Comparison of ENCODE assay signal across 22 mouse cellular contexts in genomic region chr2:169606901-169607678, GRCm38 (mm10). TPM values are rescaled to one million over a fixed set of nuclear protein-coding genes. Genes with fewer than 3 reads are reported as not detected.
DNase-seq lines count a peak whose midpoint lies in the region; ATAC-seq and TF ChIP-seq lines count a peak whose summit lies in the region.
"Had no signal": no experiment of that assay in that cellular context is flagged by ENCODE, and none has a peak within 500 bp of the region (broad histone marks: within the 10 kb centered on the region; RNA-seq: fewer than 3 reads in every experiment).

No protein-coding gene starts in this region.

- H3K4me1 ChIP-seq in intestine, embryonic 14.5 days (replicated peaks; ENCODE audit: control insufficient read depth, insufficient read depth, low read length) = peaks cover 16% of the 10 kb centered on the region; the same call in 1 of the 2 replicates
- no peaks in the 10 kb centered on the region for H3K4me1 ChIP-seq in intestine, postnatal 0 days (replicated peaks; ENCODE audit: control insufficient read depth, insufficient read depth, low read length)
- peaks cover 8% of the 10 kb centered on the region; the same call in 1 of the 2 replicates for H3K4me1 ChIP-seq in lung, postnatal 0 days (ENCODE audit: insufficient read depth, low read depth, low read length)
- peaks cover 13% of the 10 kb centered on the region for H3K4me1 ChIP-seq in intestine, embryonic 16.5 days (ENCODE audit: control insufficient read depth, insufficient read depth, low read length)
- peaks cover 10% of the 10 kb centered on the region; the same call in 1 of the 2 replicates for H3K4me1 ChIP-seq in stomach, embryonic 15.5 days

- H3K4me3 ChIP-seq in intestine, embryonic 14.5 days (ENCODE audit: low read depth, low read length) = no peak overlapping the region
- H3K4me3 ChIP-seq in intestine, postnatal 0 days (ENCODE audit: low read depth, low read length) = no peak overlapping the region
- no peak overlapping the region for H3K4me3 ChIP-seq in lung, postnatal 0 days (ENCODE audit: low read depth, low read length)
- H3K4me3 ChIP-seq in intestine, embryonic 16.5 days (ENCODE audit: low read length) = no peak overlapping the region
- no peak overlapping the region for H3K4me3 ChIP-seq in stomach, embryonic 15.5 days (replicated peaks)
- H3K4me3 ChIP-seq: forebrain, embryonic 12.5 days; heart, embryonic 10.5 days; hindbrain, embryonic 15.5 days; left cerebral cortex, adult 2 months; neural tube, embryonic 13.5 days had no signal

- H3K9ac ChIP-seq in intestine, embryonic 14.5 days (ENCODE audit: low read length) = no peak overlapping the region
- H3K9ac ChIP-seq in intestine, postnatal 0 days (ENCODE audit: low read depth, low read length) = no peak overlapping the region
- H3K9ac ChIP-seq in lung, postnatal 0 days (replicated peaks; ENCODE audit: low read depth) = no peak overlapping the region
- H3K9ac ChIP-seq in intestine, embryonic 16.5 days (ENCODE audit: low read depth, low read length) = no peak overlapping the region
- no peak overlapping the region for H3K9ac ChIP-seq in stomach, embryonic 15.5 days
- H3K9ac ChIP-seq: forebrain, embryonic 12.5 days; hindbrain, embryonic 15.5 days; neural tube, embryonic 13.5 days had no signal

- H3K36me3 ChIP-seq in intestine, embryonic 14.5 days (ENCODE audit: control insufficient read depth, insufficient read depth, low read length) = no peaks in the 10 kb centered on the region
- no peaks in the 10 kb centered on the region for H3K36me3 ChIP-seq in intestine, postnatal 0 days (ENCODE audit: control insufficient read depth, insufficient read depth)
- H3K36me3 ChIP-seq in lung, postnatal 0 days (ENCODE audit: insufficient read depth, low read length) = no peaks in the 10 kb centered on the region
- H3K36me3 ChIP-seq in intestine, embryonic 16.5 days (ENCODE audit: control insufficient read depth, insufficient read depth, low read length) = no peaks in the 10 kb centered on the region
- H3K36me3 ChIP-seq in stomach, embryonic 15.5 days = no peaks in the 10 kb centered on the region
- H3K36me3 ChIP-seq: forebrain, embryonic 12.5 days; heart, embryonic 10.5 days; hindbrain, embryonic 15.5 days; neural tube, embryonic 13.5 days had no signal

- peak overlapping the region; percentile 69; the same call in 1 of the 2 replicates for H3K27ac ChIP-seq in intestine, embryonic 14.5 days (ENCODE audit: low read depth)
- no peak overlapping the region for H3K27ac ChIP-seq in intestine, postnatal 0 days (ENCODE audit: low read depth, low read length)
- H3K27ac ChIP-seq in lung, postnatal 0 days (ENCODE audit: low read length) = no peak overlapping the region
- peak overlapping the region; percentile 12; the same call in 1 of the 2 replicates for H3K27ac ChIP-seq in intestine, embryonic 16.5 days (ENCODE audit: low read length)
- H3K27ac ChIP-seq in stomach, embryonic 15.5 days = 0 out of 2 replicates have a peak overlapping the region, but pooled peaks have one; percentile 64
- H3K27ac ChIP-seq: forebrain, embryonic 12.5 days; heart, embryonic 10.5 days; hindbrain, embryonic 15.5 days; left cerebral cortex, adult 2 months; neural tube, embryonic 13.5 days had no signal

- H3K27me3 ChIP-seq in intestine, embryonic 14.5 days (replicated peaks; ENCODE audit: control insufficient read depth, insufficient read depth, low read length) = no peaks in the 10 kb centered on the region
- H3K27me3 ChIP-seq in intestine, postnatal 0 days (replicated peaks; ENCODE audit: control insufficient read depth, insufficient read depth, low read length) = no peaks in the 10 kb centered on the region
- H3K27me3 ChIP-seq in lung, postnatal 0 days (replicated peaks; ENCODE audit: insufficient read depth, low read length) = no peaks in the 10 kb centered on the region
- no peaks in the 10 kb centered on the region for H3K27me3 ChIP-seq in intestine, embryonic 16.5 days (replicated peaks; ENCODE audit: control insufficient read depth, insufficient read depth, low read length)
- H3K27me3 ChIP-seq in stomach, embryonic 15.5 days (replicated peaks) = no peaks in the 10 kb centered on the region
- H3K27me3 ChIP-seq: hindbrain, embryonic 15.5 days; neural tube, embryonic 13.5 days had no signal

- 76% methylated on average over 13 of the region's 13 CpGs for WGBS in intestine, embryonic 14.5 days
- 78% methylated on average over 13 of the region's 13 CpGs for WGBS in intestine, postnatal 0 days
- WGBS in lung, postnatal 0 days = 68% methylated on average over 13 of the region's 13 CpGs
- WGBS in intestine, embryonic 16.5 days = 72% methylated on average over 13 of the region's 13 CpGs
- WGBS in stomach, embryonic 15.5 days = 69% methylated on average over 13 of the region's 13 CpGs

- ATAC-seq in intestine, embryonic 14.5 days (replicated peaks; ENCODE audit: low FRiP score, low TSS enrichment, low read depth) = no peak
- ATAC-seq in intestine, postnatal 0 days = no peak
- peak; percentile 57; the same call in 1 of the 2 replicates for ATAC-seq in lung, postnatal 0 days
- no peak for ATAC-seq in intestine, embryonic 16.5 days
- no peak for ATAC-seq in stomach, embryonic 15.5 days (ENCODE audit: insufficient read depth, low FRiP score, low read depth)
- ATAC-seq: activated CD4-positive, CD25-positive, alpha-beta regulatory T cell, adult 4 months had no signal

- TF ChIP-seq CTCF in intestine, postnatal 0 days (IDR thresholded peaks at IDR 0.05; ENCODE audit: low read depth) = no peak
- no peak for TF ChIP-seq CTCF in lung, postnatal 0 days (IDR thresholded peaks at IDR 0.05)

- no peak for DNase-seq in intestine, embryonic 14.5 days (ENCODE audit: low spot score)
- DNase-seq in lung, postnatal 0 days (ENCODE audit: low spot score) = peak; percentile 59
- no peak for DNase-seq in lung, postnatal 10 days
- no peak for DNase-seq in T-cell, adult 2 months (ENCODE audit: low spot score)
- no peak for DNase-seq in thymus, postnatal 14 days
- DNase-seq: adrenal gland, postnatal 25 days; cerebellum, adult 9-11 months; heart, postnatal 14 days; liver had no signal

- H3K4me2 ChIP-seq in intestine, embryonic 14.5 days (ENCODE audit: low read length) = no peak overlapping the region
- no peak overlapping the region for H3K4me2 ChIP-seq in intestine, postnatal 0 days (replicated peaks; ENCODE audit: low read depth)
- H3K4me2 ChIP-seq in lung, postnatal 0 days (replicated peaks; ENCODE audit: low read depth, low read length) = no peak overlapping the region
- H3K4me2 ChIP-seq in intestine, embryonic 16.5 days (ENCODE audit: low read depth, low read length) = no peak overlapping the region
- no peak overlapping the region for H3K4me2 ChIP-seq in stomach, embryonic 15.5 days
- H3K4me2 ChIP-seq: forebrain, embryonic 12.5 days; hindbrain, embryonic 15.5 days; neural tube, embryonic 13.5 days had no signal

- TF ChIP-seq EP300 in lung, postnatal 0 days (IDR thresholded peaks at IDR 0.05) = no peak

- no peaks in the 10 kb centered on the region for H3K9me3 ChIP-seq in intestine, embryonic 14.5 days (ENCODE audit: control insufficient read depth, low read length)
- H3K9me3 ChIP-seq in intestine, postnatal 0 days (ENCODE audit: control insufficient read depth) = no peaks in the 10 kb centered on the region
- H3K9me3 ChIP-seq in lung, postnatal 0 days (ENCODE audit: low read length) = no peaks in the 10 kb centered on the region
- H3K9me3 ChIP-seq in intestine, embryonic 16.5 days (ENCODE audit: control insufficient read depth, low read length) = no peaks in the 10 kb centered on the region
- H3K9me3 ChIP-seq in stomach, embryonic 15.5 days = no peaks in the 10 kb centered on the region
- H3K9me3 ChIP-seq: forebrain, embryonic 12.5 days; heart, embryonic 10.5 days; hindbrain, embryonic 15.5 days; neural tube, embryonic 13.5 days had no signal

RNA-seq across cellular contexts. Expression of gene Gm11011, which starts 19.5 kb away (rescaled TPM):
- polyA plus RNA-seq in intestine, embryonic 14.5 days (2014; fragmentation: Nextera tagmentation; extraction: Ambion mirVana) = not detected in 2 replicates
- not detected in 2 replicates for polyA plus RNA-seq in intestine, postnatal 0 days (2015; fragmentation: Nextera tagmentation; extraction: Ambion mirVana)
- polyA plus RNA-seq in lung, postnatal 0 days (2015; fragmentation: Nextera tagmentation; extraction: Ambion mirVana) = not detected in 2 replicates
- not detected in 2 replicates for polyA plus RNA-seq in intestine, embryonic 16.5 days (2015; fragmentation: Nextera tagmentation; extraction: Ambion mirVana)
- not detected in 2 replicates for polyA plus RNA-seq in stomach, embryonic 15.5 days (2015; fragmentation: Nextera tagmentation; extraction: Ambion mirVana)
- polyA plus RNA-seq: activated CD4-positive, CD25-positive, alpha-beta regulatory T cell, adult 4 months; C2C12; forebrain, embryonic 12.5 days; heart, embryonic 10.5 days; hindbrain, embryonic 15.5 days; kidney, embryonic 14.5 days; large intestine, adult 2 months; neural tube, embryonic 13.5 days; small intestine, adult 2 months had no signal

RNA-seq across cellular contexts. Expression of gene Tshz2, which starts 25.7 kb away (rescaled TPM):
- 20.3 and 23.6 TPM in 2 replicates for polyA plus RNA-seq in intestine, embryonic 14.5 days (2014; fragmentation: Nextera tagmentation; extraction: Ambion mirVana)
- polyA plus RNA-seq in intestine, postnatal 0 days (2015; fragmentation: Nextera tagmentation; extraction: Ambion mirVana) = 6.3 and 6.6 TPM in 2 replicates
- polyA plus RNA-seq in lung, postnatal 0 days (2015; fragmentation: Nextera tagmentation; extraction: Ambion mirVana) = 3.4 and 4.6 TPM in 2 replicates
- polyA plus RNA-seq in intestine, embryonic 16.5 days (2015; fragmentation: Nextera tagmentation; extraction: Ambion mirVana) = 12.7 and 14.0 TPM in 2 replicates
- 15.9 and 16.5 TPM in 2 replicates for polyA plus RNA-seq in stomach, embryonic 15.5 days (2015; fragmentation: Nextera tagmentation; extraction: Ambion mirVana)
- polyA plus RNA-seq: C2C12 had no signal

Comparison
In these comparisons a context has a peak if more than half of its experiments do, and no peak if none do; other contexts are left out.
1. H3K27ac ChIP-seq: peak in intestine, embryonic 14.5 days (single experiment), intestine, embryonic 16.5 days (single experiment) and stomach, embryonic 15.5 days (single experiment); none in intestine, postnatal 0 days (single experiment) and lung, postnatal 0 days (single experiment).